Mouse (Mus musculus) thymus, postnatal 36 days (tissue): ENCODE measurements around the gene Slc9c1.
"Not testable (repeated sequence)": the region's sequence is repeated elsewhere in the genome, so short reads cannot be mapped to it uniquely, and the experiment has no call there.

Experiments
- DNase-seq, 2 experiments: peaks; one replicate each; pipeline ENCODE4 v3.0.0; 2022; ENCODE audit warnings: mixed read lengths in 2 of 2

Slc9c1 gene

GRCm38 (mm10) chr16:45535009-45535408 lies at the start of gene Slc9c1:
Gene Slc9c1 (plus strand): TSS chr16:45535309.
- DNase-seq = no peak

- no peak for DNase-seq
Measured at GRCm38 (mm10) chr16:45492927-45493326, 42.2 kb upstream of the Slc9c1 start, which contains the start of gene Gm609. Gene Gm609 (minus strand): TSS chr16:45492969.

- no peak for DNase-seq
Measured at GRCm38 (mm10) chr16:45495326-45495725, 39.8 kb upstream of the Slc9c1 start.

GRCm38 (mm10) chr16:45525551-45525950 lies 9.6 kb upstream of the Slc9c1 start:
- no peak for DNase-seq

- DNase-seq = no peak
Measured at GRCm38 (mm10) chr16:45531950-45532349, 3.2 kb upstream of the Slc9c1 start, which contains the start of gene Gm17783. Gene Gm17783 (minus strand): TSS chr16:45532050.

- not testable (repeated sequence) for DNase-seq
Measured at GRCm38 (mm10) chr16:45538342-45538741, 3.2 kb downstream of the Slc9c1 start.

GRCm38 (mm10) chr16:45542108-45542507 lies 7.0 kb downstream of the Slc9c1 start:
- no peak for DNase-seq

GRCm38 (mm10) chr16:45544341-45544740 lies 9.2 kb downstream of the Slc9c1 start:
- DNase-seq = peak in 1 of 2 experiments; percentile 16

- DNase-seq = no peak
Measured at GRCm38 (mm10) chr16:45547982-45548381, 12.9 kb downstream of the Slc9c1 start.

GRCm38 (mm10) chr16:45551579-45551978 lies 16.5 kb downstream of the Slc9c1 start:
- DNase-seq = no peak

GRCm38 (mm10) chr16:45561747-45562146 lies 26.6 kb downstream of the Slc9c1 start:
- no peak for DNase-seq

- no peak for DNase-seq
Measured at GRCm38 (mm10) chr16:45572307-45572706, 37.2 kb downstream of the Slc9c1 start.

- no peak for DNase-seq
Measured at GRCm38 (mm10) chr16:45579883-45580282, 44.8 kb downstream of the Slc9c1 start.

GRCm38 (mm10) chr16:45582512-45582911 lies 47.4 kb downstream of the Slc9c1 start:
- peak; percentile 38 to 39 for DNase-seq

- DNase-seq = no peak
Measured at GRCm38 (mm10) chr16:45593656-45594055, 58.5 kb downstream of the Slc9c1 start.

- DNase-seq = no peak
Measured at GRCm38 (mm10) chr16:45595494-45595893, 60.4 kb downstream of the Slc9c1 start.

GRCm38 (mm10) chr16:45608481-45608954 lies 73.4 kb downstream of the Slc9c1 start:
- DNase-seq = no peak

- DNase-seq = peak in 1 of 2 experiments; percentile 8
Measured at GRCm38 (mm10) chr16:45609300-45609699, 74.2 kb downstream of the Slc9c1 start.

- no peak for DNase-seq
Measured at GRCm38 (mm10) chr16:45610267-45610666, 75.2 kb downstream of the Slc9c1 start, which contains the start of gene Gcsam. Gene Gcsam (plus strand): TSS chr16:45610380.

GRCm38 (mm10) chr16:45613247-45613646 lies 78.1 kb downstream of the Slc9c1 start:
- no peak for DNase-seq

- DNase-seq = no peak
Measured at GRCm38 (mm10) chr16:45615944-45616343, 80.8 kb downstream of the Slc9c1 start.

GRCm38 (mm10) chr16:45619751-45620375 lies 84.8 kb downstream of the Slc9c1 start:
- DNase-seq = no peak

GRCm38 (mm10) chr16:45623230-45623629 lies 88.1 kb downstream of the Slc9c1 start:
- no peak for DNase-seq

GRCm38 (mm10) chr16:45624791-45625190 lies 89.7 kb downstream of the Slc9c1 start:
- no peak for DNase-seq

GRCm38 (mm10) chr16:45625342-45625741 lies 90.2 kb downstream of the Slc9c1 start:
- no peak for DNase-seq
